Mouse (Mus musculus) urinary bladder, postnatal 14 days (tissue): ENCODE data around the gene Gnb1l.

Experiments used
- DNase-seq: peaks from one replicate; pipeline ENCODE4 v3.0.0; 2021; ENCODE audit warnings: low spot score

Gnb1l gene

DNA sequence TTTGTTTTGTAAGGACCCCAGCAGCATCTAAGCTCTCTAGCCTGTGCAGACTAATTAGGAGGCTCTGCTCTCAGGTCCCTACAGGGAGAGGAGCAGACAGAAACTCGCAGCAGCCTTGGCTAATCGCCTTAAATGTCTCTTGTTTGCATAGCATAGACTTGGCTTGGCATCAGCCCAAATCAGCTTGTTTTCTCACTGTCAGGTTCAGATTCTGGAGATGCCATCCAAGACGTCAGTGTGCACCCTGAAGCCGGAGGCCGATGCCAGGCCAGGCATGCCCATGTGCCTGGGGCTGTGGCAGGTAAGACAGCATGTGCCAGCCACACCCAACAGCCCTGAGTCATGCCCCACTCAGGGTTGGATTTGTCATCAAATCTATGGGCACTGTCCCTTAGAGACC, 49.4 kb downstream of the Gnb1l start:
- DNase-seq: peak; percentile 73

DNA sequence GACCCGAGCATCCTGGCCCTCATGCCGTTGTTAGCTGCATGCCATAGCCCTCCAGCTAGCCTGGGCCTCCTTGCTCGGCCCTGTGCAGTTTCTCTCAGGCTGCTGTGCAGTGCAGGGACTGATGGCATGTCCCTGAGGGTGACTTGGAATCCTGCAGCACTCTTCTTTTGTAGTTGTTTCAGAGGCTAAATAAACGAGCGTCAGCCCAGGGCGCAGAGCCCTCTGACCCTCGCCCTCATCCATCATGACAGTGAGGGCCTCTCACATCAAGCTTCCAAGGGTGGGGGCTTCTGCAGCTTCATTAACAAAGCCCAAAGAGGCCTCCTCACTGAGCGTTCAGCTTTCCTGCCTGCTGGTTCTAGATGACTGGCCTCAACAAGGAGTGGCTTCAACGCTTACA, 53.1 kb downstream of the Gnb1l start:
- no peak for DNase-seq

DNA sequence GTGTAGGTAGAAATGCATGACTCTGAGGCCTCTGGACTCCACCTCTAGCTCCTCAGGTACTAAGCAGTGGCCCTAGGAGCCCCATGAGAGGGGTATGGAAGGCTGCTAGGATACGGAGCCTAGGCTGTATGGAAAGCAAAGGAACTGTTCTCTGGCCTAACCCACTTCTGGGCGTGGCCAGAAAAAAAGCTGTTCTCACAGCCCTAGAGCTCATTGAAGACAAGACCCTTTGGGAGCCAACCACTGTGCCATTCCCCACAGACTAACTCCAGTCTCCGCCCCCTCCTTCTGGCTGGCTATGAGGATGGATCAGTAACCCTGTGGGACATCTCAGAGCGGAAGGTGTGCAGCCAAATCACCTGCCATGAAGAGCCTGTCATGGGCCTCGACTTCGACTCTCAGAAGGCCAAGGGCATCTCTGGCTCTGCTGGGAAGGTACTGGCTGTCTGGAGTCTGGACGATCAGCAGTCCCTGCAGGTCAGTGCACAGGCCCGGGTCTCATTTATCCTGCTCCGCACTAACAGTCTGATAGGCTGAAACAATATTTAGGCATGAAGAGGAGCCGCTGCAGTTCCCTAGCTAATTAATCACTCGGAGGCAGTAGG, 53.7 kb downstream of the Gnb1l start:
- no peak for DNase-seq

- no peak for DNase-seq
These were observed 56.2 kb downstream of the Gnb1l start for GRCm38 (mm10) chr16:18554721-18555120.

DNA sequence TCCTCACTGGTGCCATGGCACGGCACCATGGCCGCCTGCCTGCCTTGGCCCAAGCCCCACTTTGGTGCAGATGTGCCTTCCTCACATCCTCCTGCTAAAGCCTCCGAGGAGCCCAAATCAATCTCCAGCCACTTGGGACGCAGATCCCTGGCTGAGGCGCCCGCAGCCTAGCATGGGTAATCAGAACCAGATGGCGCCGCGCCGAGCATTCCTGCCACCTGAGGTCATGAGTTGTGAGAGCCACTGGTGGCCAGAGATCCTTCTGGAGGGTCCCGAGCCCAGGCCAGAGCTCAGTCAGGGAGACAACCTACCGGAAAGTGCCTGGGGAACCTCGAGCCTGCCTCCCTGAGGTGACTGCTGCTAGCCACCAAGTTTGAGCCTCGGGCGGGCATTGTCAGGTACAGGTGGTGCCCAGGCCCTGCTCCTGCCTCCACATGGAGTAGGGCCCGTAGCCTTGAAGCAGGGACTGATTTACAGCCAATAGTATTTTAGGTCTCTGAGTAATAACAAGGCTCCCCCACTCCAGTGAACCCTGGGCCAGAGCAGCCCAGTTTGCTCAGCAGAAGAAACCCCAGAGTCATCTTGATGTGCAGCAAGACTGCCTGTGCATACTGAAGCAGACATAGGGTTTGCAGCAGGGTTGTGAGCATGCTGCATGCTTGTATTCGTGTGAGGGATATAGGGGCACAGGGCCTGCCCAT, 56.9 kb downstream of the Gnb1l start:
- DNase-seq: no peak

- no peak for DNase-seq
These were observed 57.9 kb downstream of the Gnb1l start for GRCm38 (mm10) chr16:18556461-18556860.

DNA sequence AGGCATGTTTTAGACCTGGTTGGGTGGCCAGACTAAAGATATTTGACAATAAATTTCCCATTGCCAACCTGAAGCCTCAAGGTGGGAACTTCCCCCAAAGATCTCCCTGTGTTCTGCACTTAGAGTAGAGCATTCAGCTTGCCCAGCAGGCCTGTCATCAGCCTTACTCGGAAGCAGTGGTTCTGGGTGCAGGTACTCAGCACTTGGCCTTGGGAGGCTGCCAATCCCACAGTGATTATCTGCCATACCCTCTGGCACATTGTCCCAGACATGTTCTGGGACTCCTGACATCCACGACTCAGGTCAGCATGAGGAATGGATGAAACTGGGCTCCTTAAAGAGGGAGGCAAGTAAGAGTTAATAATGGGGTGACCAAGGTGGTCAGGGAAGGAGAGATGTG, 66.0 kb downstream of the Gnb1l start:
- no peak for DNase-seq

- DNase-seq: no peak
These were observed 70.1 kb downstream of the Gnb1l start for GRCm38 (mm10) chr16:18568599-18568998.

DNA sequence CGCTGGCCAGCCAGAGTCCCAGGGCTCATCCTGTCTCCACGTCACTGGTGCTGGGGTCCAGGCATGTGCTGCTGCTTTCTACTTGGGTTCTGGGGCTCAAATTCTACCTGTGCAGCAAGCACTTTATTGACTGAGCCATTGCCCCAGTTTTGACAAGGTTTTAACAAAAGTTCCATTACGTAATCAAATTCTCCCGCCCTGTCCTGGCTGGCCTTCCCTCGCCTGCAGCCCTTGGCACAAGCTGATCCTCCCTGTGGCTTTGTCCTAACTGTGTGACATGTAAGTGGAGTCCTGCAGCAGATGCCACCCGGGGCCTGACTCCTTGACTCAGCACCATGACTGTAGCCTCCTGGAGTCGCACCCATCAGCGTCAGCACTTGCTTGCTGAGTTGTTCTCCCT, 75.7 kb downstream of the Gnb1l start:
- DNase-seq: no peak

GRCm38 (mm10) chr16:18577071-18577470, 78.6 kb downstream of the Gnb1l start:
- no peak for DNase-seq

DNA sequence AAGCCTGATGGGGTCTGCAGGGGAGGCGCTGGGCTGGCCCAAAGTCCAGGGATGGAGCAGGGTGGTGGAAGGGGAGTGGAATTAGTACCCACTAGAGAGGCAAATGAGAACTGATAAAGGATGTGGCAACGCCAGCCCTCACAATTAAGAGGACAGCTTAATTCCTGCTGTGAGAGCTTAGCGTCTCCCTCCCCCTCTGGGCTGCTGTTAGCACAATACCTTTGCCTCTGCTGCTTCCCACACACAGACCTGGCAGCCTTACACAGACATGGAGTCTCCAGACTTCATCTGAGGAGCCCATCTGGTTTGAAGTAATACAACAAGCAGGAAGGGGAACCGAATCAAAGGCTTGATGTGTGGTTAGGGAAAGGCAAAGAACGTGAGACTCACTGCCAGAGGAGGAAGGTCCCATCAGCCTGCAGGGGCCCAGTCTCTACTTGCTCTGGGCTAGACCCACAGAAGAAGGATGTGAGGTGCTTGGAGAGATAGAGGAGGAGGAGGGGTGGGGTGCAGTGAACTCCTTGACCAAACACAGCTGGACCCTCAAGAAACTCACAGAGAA, 79.2 kb downstream of the Gnb1l start:
- DNase-seq: no peak

DNA sequence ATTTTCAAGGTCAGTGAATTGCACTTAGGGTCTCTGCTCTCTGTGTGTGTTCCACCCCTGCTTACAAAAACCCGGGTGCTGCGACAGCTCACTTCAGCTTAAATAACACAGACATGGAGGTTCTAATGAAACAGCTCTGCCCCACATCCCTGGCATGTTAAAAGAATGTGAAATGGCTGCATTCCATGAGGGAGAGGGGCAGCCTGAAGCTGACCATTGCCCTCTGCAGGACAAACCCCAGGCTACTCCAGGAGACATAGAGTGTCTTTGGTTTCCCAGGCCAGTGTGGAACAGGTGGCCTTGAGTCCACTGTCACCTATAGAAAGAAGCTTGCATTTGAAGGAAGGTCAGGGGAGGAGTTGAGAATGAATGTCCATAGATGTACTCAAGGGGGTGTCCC, 81.9 kb downstream of the Gnb1l start:
- no peak for DNase-seq

- DNase-seq: no peak
These were observed 82.6 kb downstream of the Gnb1l start for GRCm38 (mm10) chr16:18581050-18581622.

DNA sequence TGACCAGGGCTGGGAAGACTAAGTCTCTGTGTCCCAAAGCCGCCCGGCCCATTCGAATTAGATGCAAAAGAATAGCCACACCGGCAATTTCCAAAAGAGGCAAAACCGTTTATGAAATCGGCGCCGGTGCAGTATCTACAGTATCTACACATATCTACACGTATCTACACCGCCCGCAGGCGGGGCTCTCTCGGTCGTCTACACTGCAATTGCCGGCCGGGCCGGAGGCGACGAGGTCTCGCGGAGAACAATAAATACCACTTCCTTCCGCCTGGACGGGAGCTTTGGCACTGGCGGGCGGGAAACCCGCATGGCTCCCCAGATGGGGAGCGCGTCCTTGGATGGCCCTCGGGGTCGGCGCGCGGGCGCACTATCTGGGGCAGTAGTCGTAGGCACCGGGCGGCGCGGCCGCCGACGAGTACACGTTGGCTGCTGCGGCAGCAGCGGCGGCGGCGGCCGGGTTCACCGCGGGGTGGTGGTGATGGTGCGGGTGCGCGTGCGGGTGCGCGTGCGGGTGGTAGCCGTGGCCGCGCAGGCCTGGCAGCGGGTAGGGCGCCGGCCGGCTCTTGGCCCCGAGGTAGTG, 83.2 kb downstream of the Gnb1l start:
- DNase-seq: no peak

DNA sequence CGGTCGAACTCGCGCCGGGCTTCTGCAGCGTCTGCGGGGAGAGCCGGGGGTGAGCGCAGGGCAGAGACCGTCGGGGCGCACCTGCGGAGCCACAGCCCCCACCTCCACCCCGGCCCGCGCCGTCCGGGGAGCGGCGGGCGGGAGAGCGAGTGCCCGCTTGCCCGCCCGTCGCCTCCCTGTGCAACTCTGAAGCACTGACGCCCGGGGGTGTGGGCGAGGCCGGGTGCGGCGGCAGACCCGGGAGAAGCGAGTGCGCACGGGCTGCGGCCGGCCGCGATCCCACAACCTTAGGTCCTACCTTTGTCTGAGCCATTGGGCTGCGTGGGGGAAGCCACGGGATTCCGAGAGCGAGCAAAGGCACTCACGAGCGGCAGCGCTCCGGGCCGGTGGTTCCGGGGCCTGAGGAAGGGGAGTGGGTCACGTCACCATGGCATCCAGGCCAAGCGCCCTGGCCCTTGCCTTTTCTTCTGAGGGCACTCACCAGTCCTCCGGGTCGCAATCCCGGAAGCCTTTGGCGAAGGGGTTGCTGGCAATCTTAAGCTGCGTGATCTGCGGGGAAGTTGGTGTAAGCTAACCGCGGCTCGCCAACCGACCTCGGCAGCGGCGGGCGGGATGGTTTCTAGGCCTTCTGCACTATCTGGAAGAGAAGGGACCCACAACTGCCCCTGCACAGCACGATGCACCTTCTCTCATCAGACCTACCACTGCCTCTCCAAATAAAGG, 84.1 kb downstream of the Gnb1l start:
- DNase-seq: no peak

GRCm38 (mm10) chr16:18583169-18583568, 84.7 kb downstream of the Gnb1l start:
- no peak for DNase-seq

DNA sequence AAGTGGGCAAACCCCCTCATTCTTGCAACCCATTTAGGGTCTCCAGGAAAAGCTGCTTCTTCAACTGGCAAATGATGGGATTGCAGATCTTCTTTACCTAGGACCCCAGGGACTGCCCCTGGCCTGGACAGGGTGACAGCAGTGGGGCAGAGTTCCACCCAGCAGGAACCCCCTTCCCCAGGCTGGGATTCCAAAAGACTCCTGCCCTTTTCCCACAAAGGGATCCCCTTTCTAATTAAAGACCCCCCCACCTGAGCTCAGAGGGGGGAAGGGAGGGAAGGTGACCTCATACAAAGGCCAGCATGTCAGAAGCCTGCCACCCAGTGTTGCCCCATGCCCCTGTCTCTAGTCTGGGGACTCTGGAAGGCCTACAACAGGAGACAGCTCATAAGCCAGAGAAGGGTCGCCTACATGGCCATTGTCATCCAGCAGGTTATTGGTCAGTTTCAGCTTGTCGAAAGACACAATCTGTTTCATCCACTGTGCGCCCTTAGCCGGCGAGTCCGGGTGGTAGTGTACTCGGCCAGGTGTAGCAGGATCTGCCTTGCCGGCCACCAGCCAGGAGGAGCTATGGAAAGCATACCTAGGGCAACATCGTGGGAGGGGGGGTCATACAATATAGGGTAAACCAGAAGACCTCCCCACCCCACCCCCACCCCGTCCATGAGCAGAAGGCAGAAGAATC, 85.3 kb downstream of the Gnb1l start:
- DNase-seq: no peak

- no peak for DNase-seq
These were observed 86.5 kb downstream of the Gnb1l start for GRCm38 (mm10) chr16:18584901-18585510.

DNA sequence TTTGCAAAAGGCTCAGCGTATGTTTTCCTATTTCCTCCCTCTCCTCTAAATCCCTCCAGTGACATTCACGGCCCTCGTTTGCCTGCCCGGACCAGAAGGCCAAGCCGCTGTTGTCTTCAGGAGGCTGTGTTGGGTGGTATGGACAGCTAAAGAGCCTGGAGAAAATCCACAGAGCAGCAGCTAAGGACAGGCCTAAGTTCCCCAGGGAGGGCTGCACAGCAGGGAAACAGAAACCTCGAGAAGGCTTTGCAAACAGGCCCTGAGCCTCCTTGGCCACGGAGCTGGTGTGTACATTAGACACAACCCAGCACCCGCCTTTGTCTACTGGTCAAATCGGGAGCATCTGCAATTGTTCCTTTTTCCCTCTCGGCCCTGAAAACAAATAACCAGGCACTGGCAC, 87.2 kb downstream of the Gnb1l start:
- DNase-seq: no peak

- no peak for DNase-seq
These were observed 87.8 kb downstream of the Gnb1l start for GRCm38 (mm10) chr16:18586076-18586905.
